Mouse (Mus musculus): ENCODE measurements around the gene Hnrnpab. TPM values are rescaled to one million over a fixed set of nuclear protein-coding genes. Genes with fewer than 3 reads are reported as not detected.

Hnrnpab gene
- 10 to 100 TPM; 21.2 to 36.2 TPM for polyA plus RNA-seq (2017; shearing (Covaris generic))

GRCm38 (mm10) chr11:51606447-51607095 is at the start of gene Hnrnpab:
Hnrnpab (minus strand) TSS chr11:51606847.
- ATAC-seq: peak; percentile 83

GRCm38 (mm10) chr11:51654891-51655290 is 48.2 kb upstream of the Hnrnpab start:
- no peak for ATAC-seq

GRCm38 (mm10) chr11:51653736-51654135 is 47.1 kb upstream of the Hnrnpab start:
- no peak for ATAC-seq

- ATAC-seq: no peak
Observed at GRCm38 (mm10) chr11:51652889-51653418, 46.3 kb upstream of the Hnrnpab start.

GRCm38 (mm10) chr11:51650691-51651515 is 44.3 kb upstream of the Hnrnpab start, which contains the start of the genes N4bp3 and D930048N14Rik:
N4bp3 (minus strand) TSS chr11:51650842.
D930048N14Rik (plus strand) TSS chr11:51650954.
- ATAC-seq: peak; percentile 89

GRCm38 (mm10) chr11:51650261-51650660 is 43.6 kb upstream of the Hnrnpab start:
- ATAC-seq: peak; percentile 36

GRCm38 (mm10) chr11:51649889-51650199 is 43.2 kb upstream of the Hnrnpab start:
- peak; percentile 47 for ATAC-seq

GRCm38 (mm10) chr11:51649111-51649888 is 42.7 kb upstream of the Hnrnpab start:
- ATAC-seq: no peak

- no peak for ATAC-seq
Observed at GRCm38 (mm10) chr11:51648566-51648965, 41.9 kb upstream of the Hnrnpab start.

GRCm38 (mm10) chr11:51646751-51647667 is 40.4 kb upstream of the Hnrnpab start:
- ATAC-seq: no peak

GRCm38 (mm10) chr11:51646245-51646644 is 39.6 kb upstream of the Hnrnpab start:
- ATAC-seq: no peak

GRCm38 (mm10) chr11:51645293-51645692 is 38.6 kb upstream of the Hnrnpab start:
- no peak for ATAC-seq

GRCm38 (mm10) chr11:51644217-51644616 is 37.6 kb upstream of the Hnrnpab start:
- no peak for ATAC-seq

GRCm38 (mm10) chr11:51643761-51644160 is 37.1 kb upstream of the Hnrnpab start:
- ATAC-seq: no peak

GRCm38 (mm10) chr11:51643202-51643601 is 36.6 kb upstream of the Hnrnpab start:
- no peak for ATAC-seq

GRCm38 (mm10) chr11:51640748-51641147 is 34.1 kb upstream of the Hnrnpab start:
- ATAC-seq: no peak

GRCm38 (mm10) chr11:51638497-51638896 is 31.9 kb upstream of the Hnrnpab start:
- no peak for ATAC-seq

- ATAC-seq: peak; percentile 26
Observed at GRCm38 (mm10) chr11:51637971-51638414, 31.3 kb upstream of the Hnrnpab start.

GRCm38 (mm10) chr11:51636323-51636684 is 29.7 kb upstream of the Hnrnpab start:
- ATAC-seq: peak; percentile 37

GRCm38 (mm10) chr11:51635525-51636322 is 29.1 kb upstream of the Hnrnpab start, which contains the start of gene Rmnd5b:
Rmnd5b (minus strand) TSS chr11:51635896.
- peak; percentile 88 for ATAC-seq

- no peak for ATAC-seq
Observed at GRCm38 (mm10) chr11:51635127-51635524, 28.5 kb upstream of the Hnrnpab start.
